Mouse (Mus musculus): Measurements from ENCODE around the gene Mybpc2. TPM values are rescaled to one million over a fixed set of nuclear protein-coding genes. Genes with fewer than 3 reads are reported as not detected.
A peak's percentile ranks its signal among the peaks of the same experiment; 100 is the strongest.

Mybpc2 gene
- polyA plus RNA-seq, 1 experiment = 4.7 TPM

DNA sequence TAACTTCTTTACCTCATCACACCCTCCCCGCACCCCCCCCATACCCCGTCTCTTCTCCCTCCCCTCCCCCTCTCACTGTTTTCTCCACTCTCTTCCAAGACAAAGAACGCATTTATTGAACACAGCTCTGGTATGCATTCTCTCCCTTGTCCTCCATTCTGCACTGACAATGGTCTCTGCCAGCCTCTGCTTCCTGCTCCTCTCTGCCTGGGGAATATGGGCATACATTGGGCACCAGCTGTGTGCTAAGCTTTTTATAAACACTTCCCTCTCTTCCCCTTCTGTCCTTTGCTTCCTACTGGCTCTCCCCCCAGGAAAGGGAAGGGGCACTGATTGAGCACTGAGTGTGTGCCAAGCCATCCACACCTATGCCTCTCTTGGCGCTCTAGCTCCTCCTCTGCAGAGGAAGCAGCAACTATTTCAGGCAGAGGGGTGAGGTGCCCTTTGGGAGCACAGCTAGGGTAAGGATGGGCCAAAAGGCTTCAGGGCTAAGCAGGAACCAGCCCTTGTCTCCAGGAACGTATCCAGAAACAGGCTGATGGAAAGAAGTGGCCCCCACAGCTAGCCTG is 49.3 kb downstream of the Mybpc2 start:
- Histone ChIP-seq H3K27me3 (ENCODE audit: control insufficient read depth, insufficient read depth, insufficient read length) (no peaks in the 10 kb centered on the region), H3K79me2 (ENCODE audit: control insufficient read depth, insufficient read depth) (peaks cover 6% of the 10 kb centered on the region), H3K4me2 (ENCODE audit: low read depth) (peak overlapping the region; percentile 66), H3K36me3 (ENCODE audit: control insufficient read depth, insufficient read depth) (no peaks in the 10 kb centered on the region), H3K4me3 (peak overlapping the region; percentile 31), H3ac (ENCODE audit: control insufficient read depth, insufficient read length) (peak overlapping the region; percentile 29)
- TF ChIP-seq TCF12 (IDR thresholded peaks at IDR 0.05; ENCODE audit: insufficient read depth, poor library complexity, severe bottlenecking) (no peak), REST (IDR thresholded peaks at IDR 0.05; ENCODE audit: insufficient read depth, insufficient read length) (no peak), POLR2AphosphoS2 (IDR thresholded peaks at IDR 0.05; ENCODE audit: insufficient read length, low read depth) (peak; percentile 58), E2F4 (IDR thresholded peaks at IDR 0.05; ENCODE audit: insufficient read depth) (no peak), CEBPB (IDR thresholded peaks at IDR 0.05; ENCODE audit: insufficient read depth, poor library complexity, severe bottlenecking) (no peak), POLR2A (IDR thresholded peaks at IDR 0.05; ENCODE audit: insufficient read length, low read depth) (peak; percentile 51), MYOD1 (IDR thresholded peaks at IDR 0.05; ENCODE audit: control insufficient read depth in 1 of 3, insufficient read length in 2 of 3, low read depth in 2 of 3) (no peak)

DNA sequence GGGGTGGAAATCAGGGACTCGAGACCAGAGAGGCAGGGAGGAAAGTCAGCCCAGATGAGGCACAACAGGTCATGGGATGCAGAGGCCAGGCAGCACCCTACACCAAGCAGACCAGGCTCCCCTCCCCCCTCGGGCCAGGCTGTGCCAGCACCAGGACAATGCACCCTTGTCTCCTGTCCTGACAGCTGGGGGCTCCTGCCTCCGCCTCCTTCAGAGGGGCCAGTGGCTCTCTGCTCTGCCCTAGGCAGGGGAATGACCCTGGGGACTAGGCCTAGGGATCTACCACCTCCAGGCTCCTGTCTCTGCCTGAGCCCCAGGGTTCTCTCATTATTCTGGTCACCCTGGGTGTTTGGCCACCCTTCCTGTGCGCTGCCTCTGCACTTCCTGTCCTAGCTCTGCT is 50.0 kb downstream of the Mybpc2 start:
- no peaks in the 10 kb centered on the region for H3K27me3 ChIP-seq (ENCODE audit: control insufficient read depth, insufficient read depth, insufficient read length)
- peak overlapping the region; percentile 31 for H3K4me3 ChIP-seq
- peaks cover 4% of the 10 kb centered on the region for H3K79me2 ChIP-seq (ENCODE audit: control insufficient read depth, insufficient read depth)
- H3K36me3 ChIP-seq (ENCODE audit: control insufficient read depth, insufficient read depth) = no peaks in the 10 kb centered on the region
- peak overlapping the region; percentile 29 for H3ac ChIP-seq (ENCODE audit: control insufficient read depth, insufficient read length)
- TF ChIP-seq MAX (IDR thresholded peaks at IDR 0.05; ENCODE audit: low read depth) (no peak), MYOG (IDR thresholded peaks at IDR 0.05; ENCODE audit: control insufficient read depth in 1 of 3, insufficient read depth in 1 of 3, insufficient read length in 2 of 3, low read depth in 2 of 3) (peak; percentile 58 to 95 (median 81)), POLR2A (IDR thresholded peaks at IDR 0.05; ENCODE audit: insufficient read length, low read depth) (peak; percentile 80), TCF3 (IDR thresholded peaks at IDR 0.05; ENCODE audit: insufficient read length, low read depth) (peak; percentile 60), MYOD1 (IDR thresholded peaks at IDR 0.05; ENCODE audit: control insufficient read depth in 1 of 3, insufficient read length in 2 of 3, low read depth in 2 of 3) (peak in 2 of 3 experiments; percentile 78 to 92), E2F4 (IDR thresholded peaks at IDR 0.05; ENCODE audit: insufficient read depth) (no peak), POLR2AphosphoS2 (IDR thresholded peaks at IDR 0.05; ENCODE audit: insufficient read length, low read depth) (peak; percentile 94), USF1 (IDR thresholded peaks at IDR 0.05; ENCODE audit: low read depth) (no peak)
- H3K4me2 ChIP-seq (ENCODE audit: low read depth) = peak overlapping the region; percentile 66

DNA sequence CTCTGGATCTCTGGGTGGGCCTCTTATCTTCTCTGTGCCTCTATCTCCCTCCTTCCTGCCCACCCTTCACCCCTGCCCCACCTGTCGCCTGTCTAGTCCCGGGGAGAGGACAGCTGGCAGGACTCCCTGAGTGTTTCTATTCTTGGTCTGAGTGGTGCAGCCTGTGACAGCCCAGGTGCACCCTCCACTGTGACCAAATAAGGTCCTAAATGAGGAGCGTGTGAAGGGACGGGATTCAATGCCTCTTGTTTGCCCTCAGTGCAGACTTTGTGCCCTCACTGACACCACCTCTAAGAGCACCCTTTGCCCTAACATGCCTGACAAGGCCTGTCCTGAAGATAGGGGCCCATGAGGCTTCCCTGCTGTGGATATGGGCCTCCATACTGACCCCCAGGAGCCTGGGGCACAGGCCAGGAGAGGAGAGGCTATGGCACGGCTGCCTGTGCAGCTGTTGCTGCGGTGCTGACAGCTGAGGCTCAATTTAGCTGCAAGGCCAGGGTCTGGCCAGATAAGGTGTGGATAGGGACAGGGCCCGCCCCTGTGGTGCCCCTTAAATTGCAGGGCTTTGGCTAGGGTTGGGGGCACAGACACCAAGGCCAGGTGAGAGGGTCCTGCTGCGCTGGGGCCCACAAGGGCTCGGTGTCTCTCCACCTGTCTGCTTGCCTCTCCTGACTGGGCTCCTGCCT is 51.4 kb downstream of the Mybpc2 start:
- no peaks in the 10 kb centered on the region for H3K27me3 ChIP-seq (ENCODE audit: control insufficient read depth, insufficient read depth, insufficient read length)
- H3K4me3 ChIP-seq = peak overlapping the region; percentile 31
- peak overlapping the region; percentile 66 for H3K4me2 ChIP-seq (ENCODE audit: low read depth)
- H3K79me2 ChIP-seq (ENCODE audit: control insufficient read depth, insufficient read depth) = no peaks in the 10 kb centered on the region
- no peaks in the 10 kb centered on the region for H3K36me3 ChIP-seq (ENCODE audit: control insufficient read depth, insufficient read depth)
- TF ChIP-seq POLR2A (IDR thresholded peaks at IDR 0.05; ENCODE audit: insufficient read length, low read depth) (peak; percentile 76), MYOD1 (IDR thresholded peaks at IDR 0.05; ENCODE audit: control insufficient read depth in 1 of 3, insufficient read length in 2 of 3, low read depth in 2 of 3) (peak; percentile 86 to 97 (median 93)), MAX (IDR thresholded peaks at IDR 0.05; ENCODE audit: low read depth) (no peak), CEBPB (IDR thresholded peaks at IDR 0.05; ENCODE audit: insufficient read depth, poor library complexity, severe bottlenecking) (no peak), TCF12 (IDR thresholded peaks at IDR 0.05; ENCODE audit: insufficient read depth, poor library complexity, severe bottlenecking) (peak; percentile 94), MYOG (IDR thresholded peaks at IDR 0.05; ENCODE audit: control insufficient read depth in 1 of 3, insufficient read depth in 1 of 3, insufficient read length in 2 of 3, low read depth in 2 of 3) (peak; percentile 93 to 95 (median 95)), E2F4 (IDR thresholded peaks at IDR 0.05; ENCODE audit: insufficient read depth) (no peak), SRF (IDR thresholded peaks at IDR 0.05; ENCODE audit: control insufficient read depth, insufficient read length, low read depth) (peak; percentile 94), TCF3 (IDR thresholded peaks at IDR 0.05; ENCODE audit: insufficient read length, low read depth) (peak; percentile 85), POLR2AphosphoS2 (IDR thresholded peaks at IDR 0.05; ENCODE audit: insufficient read length, low read depth) (peak; percentile 93), USF1 (IDR thresholded peaks at IDR 0.05; ENCODE audit: low read depth) (no peak), REST (IDR thresholded peaks at IDR 0.05; ENCODE audit: insufficient read depth, insufficient read length) (no peak)
- H3ac ChIP-seq (ENCODE audit: control insufficient read depth, insufficient read length) = peak overlapping the region; percentile 29

DNA sequence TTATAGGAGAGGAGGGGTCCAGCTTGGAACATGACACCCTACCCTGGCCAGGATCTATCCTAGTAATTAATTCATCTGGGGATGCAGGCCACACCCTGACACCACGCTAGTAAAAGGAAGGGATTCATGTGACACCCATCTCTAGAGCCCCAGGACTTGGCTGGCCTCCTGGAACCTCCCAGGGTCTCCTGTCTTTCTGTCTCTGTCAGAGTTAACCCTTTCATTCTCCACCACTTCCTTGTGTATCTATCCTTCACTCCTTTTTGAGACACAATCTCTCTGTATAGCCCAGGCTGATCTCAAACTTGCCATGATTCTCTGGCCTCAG is 51.9 kb downstream of the Mybpc2 start:
- Histone ChIP-seq H3K4me3 (no peak overlapping the region), H3K27me3 (ENCODE audit: control insufficient read depth, insufficient read depth, insufficient read length) (no peaks in the 10 kb centered on the region), H3K79me2 (ENCODE audit: control insufficient read depth, insufficient read depth) (no peaks in the 10 kb centered on the region), H3ac (ENCODE audit: control insufficient read depth, insufficient read length) (no peak overlapping the region), H3K36me3 (ENCODE audit: control insufficient read depth, insufficient read depth) (no peaks in the 10 kb centered on the region), H3K4me2 (ENCODE audit: low read depth) (peak overlapping the region; percentile 55)
- no peak for TF ChIP-seq REST (IDR thresholded peaks at IDR 0.05; ENCODE audit: insufficient read depth, insufficient read length)
- TF ChIP-seq CEBPB (IDR thresholded peaks at IDR 0.05; ENCODE audit: insufficient read depth, poor library complexity, severe bottlenecking) = no peak
- no peak for TF ChIP-seq SRF (IDR thresholded peaks at IDR 0.05; ENCODE audit: control insufficient read depth, insufficient read length, low read depth)
- no peak for TF ChIP-seq MYOD1 (IDR thresholded peaks at IDR 0.05; ENCODE audit: control insufficient read depth in 1 of 3, insufficient read length in 2 of 3, low read depth in 2 of 3)
- no peak for TF ChIP-seq TCF12 (IDR thresholded peaks at IDR 0.05; ENCODE audit: insufficient read depth, poor library complexity, severe bottlenecking)
- TF ChIP-seq MAX (IDR thresholded peaks at IDR 0.05; ENCODE audit: low read depth) = no peak
- no peak for TF ChIP-seq MYOG (IDR thresholded peaks at IDR 0.05; ENCODE audit: control insufficient read depth in 1 of 3, insufficient read depth in 1 of 3, insufficient read length in 2 of 3, low read depth in 2 of 3)
- no peak for TF ChIP-seq TCF3 (IDR thresholded peaks at IDR 0.05; ENCODE audit: insufficient read length, low read depth)
- TF ChIP-seq USF1 (IDR thresholded peaks at IDR 0.05; ENCODE audit: low read depth) = no peak
- no peak for TF ChIP-seq POLR2A (IDR thresholded peaks at IDR 0.05; ENCODE audit: insufficient read length, low read depth)
- TF ChIP-seq E2F4 (IDR thresholded peaks at IDR 0.05; ENCODE audit: insufficient read depth) = no peak
- no peak for TF ChIP-seq POLR2AphosphoS2 (IDR thresholded peaks at IDR 0.05; ENCODE audit: insufficient read length, low read depth)
